25 mouse cellular contexts compared by ENCODE assay signal in the genomic region with DNA sequence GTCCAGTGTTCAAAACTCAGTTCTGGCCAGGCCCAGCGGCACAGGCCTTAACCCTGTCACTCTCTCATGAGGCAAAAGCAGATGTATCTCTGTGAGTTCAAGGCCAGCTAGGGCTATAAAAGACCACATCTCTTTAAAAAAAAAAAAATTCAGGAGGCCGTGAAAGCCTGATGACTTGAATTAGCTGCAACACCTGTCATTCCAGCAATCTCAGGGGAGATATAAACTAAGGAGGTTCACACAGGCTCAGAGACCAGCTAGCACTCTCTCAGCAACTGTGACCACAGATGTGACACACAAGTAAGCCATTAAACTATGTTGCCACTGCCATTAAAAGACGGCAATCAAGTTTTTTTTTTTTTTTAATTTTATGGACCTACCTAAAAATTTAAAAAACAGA.
"Had no signal": no experiment of that assay in that cellular context is flagged by ENCODE, and none has a peak within 500 bp of the region (broad histone marks: within the 10 kb centered on the region; RNA-seq: fewer than 3 reads in every experiment).

No protein-coding gene starts in this region.

- H3K36me3 ChIP-seq: intestine, embryonic 15.5 days; liver, embryonic 12.5 days had no signal

- H3K4me3 ChIP-seq: gastrocnemius, adult 2 months; heart, embryonic 10.5 days; heart, embryonic 12.5 days; hindbrain, embryonic 10.5 days; hindbrain, embryonic 12.5 days; intestine, embryonic 15.5 days; limb, embryonic 12.5 days; limb, embryonic 15.5 days; liver, embryonic 12.5 days had no signal

- ATAC-seq: hindbrain, embryonic 16.5 days; inflammation-experienced regulatory T-cells, adult 6 months; intestine, embryonic 15.5 days; intestine, postnatal 0 days; liver, embryonic 12.5 days had no signal

- H3K27me3 ChIP-seq: heart, embryonic 12.5 days; hindbrain, embryonic 12.5 days; intestine, embryonic 15.5 days; limb, embryonic 12.5 days; limb, embryonic 15.5 days; liver, embryonic 12.5 days had no signal

- H3K9me3 ChIP-seq: heart, embryonic 10.5 days; heart, embryonic 12.5 days; hindbrain, embryonic 10.5 days; hindbrain, embryonic 12.5 days; intestine, embryonic 15.5 days; limb, embryonic 12.5 days; limb, embryonic 15.5 days; liver, embryonic 12.5 days had no signal

- DNase-seq: gastrocnemius, adult 2 months; gastrocnemius, postnatal 10 days; gastrocnemius, postnatal 25 days; heart, adult 18-20 months; heart, postnatal 10 days; heart, postnatal 4 days; kidney, adult 18-20 months; kidney, adult 8-10 months; kidney, postnatal 10 days; kidney, postnatal 25 days; layer of hippocampus, adult 9-11 months; layer of hippocampus, postnatal 36 days; left cerebral cortex, postnatal 4 days had no signal

- H3K4me2 ChIP-seq: heart, embryonic 12.5 days; hindbrain, embryonic 12.5 days; hindbrain, embryonic 14.5 days; intestine, embryonic 15.5 days; limb, embryonic 12.5 days; limb, embryonic 15.5 days; liver, embryonic 12.5 days had no signal

- H3K9ac ChIP-seq: heart, embryonic 12.5 days; hindbrain, embryonic 12.5 days; hindbrain, embryonic 14.5 days; intestine, embryonic 15.5 days; limb, embryonic 12.5 days; limb, embryonic 15.5 days; liver, embryonic 12.5 days had no signal

- H3K4me1 ChIP-seq: hindbrain, embryonic 10.5 days; intestine, embryonic 15.5 days; limb, embryonic 15.5 days; liver, embryonic 12.5 days had no signal

- H3K27ac ChIP-seq: gastrocnemius, adult 2 months; heart, embryonic 10.5 days; hindbrain, embryonic 10.5 days; hindbrain, embryonic 12.5 days; hindbrain, embryonic 14.5 days; intestine, embryonic 15.5 days; limb, embryonic 12.5 days; limb, embryonic 15.5 days; liver, embryonic 12.5 days had no signal
